Mouse (Mus musculus) urinary bladder, postnatal 36 days (tissue): ENCODE results near the gene BC005537.
"Not testable (repeated sequence)": the region's sequence is repeated elsewhere in the genome, so short reads cannot be mapped to it uniquely, and the experiment has no call there.

Source experiments
- DNase-seq, 2 experiments: peaks; one replicate each; pipeline ENCODE4 v3.0.0; 2022; ENCODE audit warnings: low spot score in 2 of 2, mixed read lengths in 1 of 2

Gene BC005537

DNA sequence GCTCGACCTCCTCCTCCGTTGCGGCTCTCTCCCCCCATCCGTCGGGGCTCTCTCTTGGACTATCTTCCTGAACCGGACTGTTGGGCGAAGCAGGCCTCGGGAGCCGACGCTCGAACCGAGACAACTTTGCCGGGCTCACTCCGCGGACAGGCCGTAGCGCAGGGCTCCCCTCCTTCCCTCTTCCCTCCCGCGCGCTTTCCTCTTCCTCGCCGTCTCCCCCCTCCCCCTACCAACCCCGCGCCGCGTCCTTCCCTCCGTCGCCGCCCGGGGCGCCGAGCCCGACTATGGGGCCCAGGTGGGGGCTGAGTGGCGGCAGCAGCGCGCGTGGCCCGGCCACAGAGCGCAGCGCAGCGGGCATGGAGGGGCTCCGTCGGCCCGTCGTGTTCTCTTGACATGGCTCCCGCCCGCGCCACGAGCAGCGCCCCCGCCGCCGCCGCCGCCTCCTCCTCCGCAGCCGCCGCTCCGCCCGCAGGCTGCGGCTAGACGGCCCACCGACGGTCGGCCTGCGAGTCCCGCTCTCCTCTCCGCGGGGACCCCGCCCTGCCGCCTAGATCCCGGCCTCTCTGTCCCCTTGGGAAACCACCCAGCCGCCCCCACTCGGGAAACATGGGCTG is at the start of gene BC005537:
Gene BC005537, plus strand, starts transcription at position 350 of the 614 bp plus-strand sequence.
- peak in 1 of 2 experiments; percentile 37 for DNase-seq

GRCm38 (mm10) chr13:24756756-24757155 is 44.7 kb upstream of the BC005537 start:
- DNase-seq = no peak

- DNase-seq = no peak
These were observed 43.5 kb upstream of the BC005537 start for GRCm38 (mm10) chr13:24757820-24758564.

DNA sequence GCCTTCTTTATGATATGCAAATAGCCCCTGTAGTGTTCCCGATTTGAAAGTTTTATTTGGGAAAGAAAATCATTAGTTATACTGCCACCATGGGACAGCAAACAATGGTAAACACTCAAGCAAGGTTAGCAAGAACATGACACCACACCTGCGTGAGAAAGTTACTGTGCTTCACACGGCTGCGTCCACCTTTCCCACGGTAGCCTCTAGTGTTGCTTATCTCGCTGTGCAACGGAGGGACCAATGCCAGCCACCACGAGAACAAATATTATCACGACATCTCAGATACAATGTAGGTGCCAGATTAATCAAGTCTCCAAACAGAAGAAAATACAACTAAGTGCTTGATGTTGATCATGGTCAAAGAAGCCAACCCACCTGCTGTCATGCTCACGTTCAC is 42.0 kb upstream of the BC005537 start:
- no peak for DNase-seq

DNA sequence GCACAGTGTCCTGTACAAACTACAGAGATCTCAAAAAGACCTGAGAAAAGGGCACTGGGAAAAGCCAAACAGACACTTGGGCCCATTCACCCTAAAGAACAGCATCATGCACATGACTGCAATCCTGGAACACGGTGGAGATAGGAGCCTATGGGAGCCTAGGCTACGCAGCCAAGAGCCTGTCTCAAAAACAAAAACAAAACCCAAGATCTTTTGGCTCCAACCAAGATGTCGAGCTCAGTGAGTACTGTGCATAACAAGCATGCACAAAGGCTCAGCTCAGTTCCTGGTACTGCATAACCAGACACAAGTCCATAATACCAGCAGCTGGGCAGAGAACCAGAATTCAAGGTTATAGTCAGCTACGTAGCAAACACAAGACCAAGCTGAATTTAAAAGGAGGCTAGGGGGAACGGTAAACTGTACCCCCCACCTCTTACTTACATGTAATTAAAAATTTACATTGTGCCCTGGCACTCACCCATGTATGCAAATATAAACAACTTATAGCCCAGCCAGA is 41.0 kb upstream of the BC005537 start:
- DNase-seq = no peak

DNA sequence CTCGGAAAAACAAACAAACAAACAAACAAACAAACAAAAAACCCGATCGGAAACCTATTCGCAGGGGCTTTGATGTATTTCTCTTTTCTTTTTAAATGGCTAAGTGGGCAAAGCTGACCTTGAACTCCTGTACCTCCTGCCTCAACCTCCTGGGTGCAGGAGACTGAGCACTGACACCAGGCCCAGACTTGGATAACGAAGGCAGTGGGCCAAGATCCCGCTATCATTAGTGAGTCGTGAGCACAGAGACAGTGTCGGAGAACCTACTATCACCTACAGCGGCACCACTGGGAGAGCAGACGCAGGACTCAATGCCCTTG is 40.4 kb upstream of the BC005537 start:
- DNase-seq = no peak

- DNase-seq = peak; percentile 84 to 87
These were observed 39.8 kb upstream of the BC005537 start, which contains the start of gene Gmnn for GRCm38 (mm10) chr13:24761403-24762227. Gmnn (minus strand) TSS chr13:24761923.

GRCm38 (mm10) chr13:24762254-24762653 is 39.2 kb upstream of the BC005537 start:
- DNase-seq = no peak

- DNase-seq = not testable (repeated sequence)
These were observed 33.6 kb upstream of the BC005537 start for GRCm38 (mm10) chr13:24767809-24768208.

DNA sequence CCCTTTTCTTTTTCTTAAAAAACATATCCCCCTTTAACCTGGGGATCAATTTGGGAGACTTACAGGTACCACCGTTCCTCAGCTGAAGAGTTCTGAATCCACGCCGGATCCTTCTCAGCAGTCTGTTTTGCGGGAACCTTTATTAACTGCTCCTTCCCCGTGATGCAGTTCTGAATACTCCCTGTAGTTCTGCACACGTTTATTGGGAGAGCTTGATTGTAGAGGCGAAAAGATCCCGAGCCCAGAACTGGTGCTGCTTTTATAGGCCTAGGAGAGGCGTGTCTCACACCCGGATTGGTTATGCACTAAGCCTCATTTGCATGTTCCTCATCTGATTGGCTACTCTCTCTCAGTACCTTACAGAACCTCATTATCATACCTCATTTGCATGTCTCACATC is 30.0 kb upstream of the BC005537 start:
- DNase-seq = not testable (repeated sequence)

- DNase-seq = peak; percentile 23 to 28
These were observed 25.2 kb upstream of the BC005537 start for GRCm38 (mm10) chr13:24776146-24776844.

- no peak for DNase-seq
These were observed 23.4 kb upstream of the BC005537 start for GRCm38 (mm10) chr13:24778026-24778425.

DNA sequence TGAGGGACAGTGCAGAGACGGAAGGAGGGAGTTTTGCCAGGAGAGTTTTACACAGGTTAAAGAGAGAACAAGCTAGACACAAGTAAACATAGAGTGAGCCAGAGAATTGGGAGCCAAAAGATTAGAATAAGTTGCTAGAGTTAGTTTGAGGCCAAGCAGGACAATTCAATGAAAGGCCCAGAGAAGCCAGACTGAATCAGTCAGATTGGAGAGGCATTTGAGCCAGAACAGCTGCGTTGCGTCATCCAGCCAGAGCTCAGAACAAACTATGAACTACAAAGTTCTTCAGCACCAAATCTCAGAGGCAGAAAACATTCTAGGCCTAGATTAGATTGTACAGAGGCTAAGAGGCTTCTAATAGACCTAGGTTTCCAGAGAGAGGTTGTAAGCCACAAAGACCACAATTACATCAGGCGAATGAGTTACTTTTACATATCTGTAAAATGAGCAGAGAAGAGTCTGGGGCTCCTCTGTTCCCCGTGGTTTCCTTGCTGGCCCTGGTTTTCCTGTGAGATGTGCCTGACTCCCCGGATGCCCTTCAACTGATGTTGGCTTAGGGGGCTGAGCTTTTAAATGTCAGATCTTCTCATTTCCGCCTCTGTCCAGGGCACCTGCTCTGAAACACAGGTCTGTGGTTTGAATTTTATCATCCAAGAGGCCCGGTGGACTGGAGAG is 22.6 kb upstream of the BC005537 start:
- no peak for DNase-seq

DNA sequence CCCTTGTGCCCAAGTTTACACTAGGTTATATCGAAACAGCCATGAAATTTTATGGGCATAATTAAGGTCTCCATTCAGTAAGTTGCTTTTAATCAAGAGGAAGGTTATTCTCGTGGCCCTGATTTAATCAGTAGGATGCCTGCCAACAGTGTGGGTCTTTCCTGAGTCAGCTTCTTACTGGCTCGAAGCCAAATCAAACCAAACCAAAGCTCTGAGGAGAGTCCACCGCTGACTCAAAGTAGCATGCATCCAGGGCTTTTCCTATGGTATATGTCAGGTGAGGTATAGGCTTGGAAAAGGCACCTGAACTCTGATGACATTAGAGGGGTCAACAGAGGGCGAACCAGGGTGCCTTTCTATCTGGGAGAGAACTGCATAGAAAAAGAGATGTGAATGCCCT is 19.5 kb upstream of the BC005537 start:
- DNase-seq = peak; percentile 34 to 43

DNA sequence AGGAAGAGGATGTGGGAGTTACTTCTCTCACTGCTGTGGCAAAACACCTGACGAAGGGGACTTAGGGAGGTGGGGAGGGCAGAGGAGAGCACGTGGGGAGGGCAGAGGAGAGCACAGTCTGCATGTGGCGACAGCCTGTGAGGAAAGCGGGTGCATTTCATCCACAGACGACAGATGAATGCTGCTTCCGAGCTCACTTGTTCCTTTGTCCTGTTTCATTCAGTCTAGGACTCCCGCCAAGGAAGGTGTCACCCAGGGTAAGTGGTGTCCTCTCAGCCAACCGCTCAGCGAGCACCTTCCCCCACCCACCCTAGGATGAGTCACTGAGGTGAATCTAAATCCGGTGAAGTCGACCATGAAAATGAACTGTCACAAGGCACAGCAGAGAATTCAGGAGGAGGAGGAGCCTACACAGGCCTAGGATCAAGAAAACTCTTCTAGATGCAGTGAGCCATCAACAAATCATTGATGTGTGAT is 15.4 kb upstream of the BC005537 start:
- no peak for DNase-seq

GRCm38 (mm10) chr13:24787477-24787876 is 14.0 kb upstream of the BC005537 start:
- no peak for DNase-seq

GRCm38 (mm10) chr13:24791349-24791748 is 10.1 kb upstream of the BC005537 start:
- peak in 1 of 2 experiments; percentile 55 for DNase-seq

DNA sequence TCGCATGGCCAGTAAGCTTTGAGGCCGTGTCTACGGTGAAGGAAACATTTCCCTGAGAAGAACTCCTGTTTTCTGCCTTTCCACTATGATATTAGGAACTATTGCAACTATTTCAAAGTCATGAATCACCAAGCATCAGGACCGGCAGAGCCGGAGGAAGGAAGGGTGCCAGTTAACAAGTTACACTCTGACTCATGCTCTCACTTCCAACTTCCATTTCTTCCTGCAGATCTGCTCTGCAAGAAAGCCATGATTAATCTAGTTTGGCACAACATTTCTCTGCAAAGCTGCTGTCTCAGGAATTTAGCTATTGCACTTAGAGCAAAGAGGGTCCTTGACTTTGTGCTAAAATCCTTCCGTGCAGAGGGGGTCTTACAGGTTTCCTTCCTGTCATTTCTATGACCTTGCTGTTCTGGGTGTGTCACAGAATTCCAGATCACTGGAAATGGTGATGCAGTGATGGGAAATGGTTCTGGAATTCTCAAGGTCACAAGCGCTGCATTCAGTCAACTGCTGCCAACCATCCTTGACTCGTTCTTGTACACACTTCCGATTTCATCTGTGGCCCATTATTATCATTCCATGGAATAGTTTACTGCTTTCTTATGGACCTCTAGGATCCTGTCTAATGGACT is 8.9 kb upstream of the BC005537 start:
- peak in 1 of 2 experiments; percentile 18 for DNase-seq

DNA sequence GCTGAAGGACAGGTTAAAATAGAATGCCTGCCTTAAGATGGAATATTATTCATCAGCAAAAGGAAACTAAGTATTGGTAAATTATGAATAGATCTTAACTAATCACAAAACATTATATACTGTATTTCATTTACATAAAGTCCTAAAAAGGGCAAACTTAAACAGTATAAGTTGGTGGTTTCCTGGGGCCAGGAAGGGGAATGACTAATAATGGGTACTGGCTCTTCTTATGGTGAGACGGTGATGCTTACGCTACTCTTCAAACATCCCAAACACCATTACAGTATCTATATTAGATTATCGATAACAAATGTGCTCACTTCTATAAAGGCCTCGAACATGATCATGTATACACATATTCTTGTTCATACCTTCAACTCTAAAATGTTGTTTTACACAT is 2.8 kb upstream of the BC005537 start:
- DNase-seq = no peak

DNA sequence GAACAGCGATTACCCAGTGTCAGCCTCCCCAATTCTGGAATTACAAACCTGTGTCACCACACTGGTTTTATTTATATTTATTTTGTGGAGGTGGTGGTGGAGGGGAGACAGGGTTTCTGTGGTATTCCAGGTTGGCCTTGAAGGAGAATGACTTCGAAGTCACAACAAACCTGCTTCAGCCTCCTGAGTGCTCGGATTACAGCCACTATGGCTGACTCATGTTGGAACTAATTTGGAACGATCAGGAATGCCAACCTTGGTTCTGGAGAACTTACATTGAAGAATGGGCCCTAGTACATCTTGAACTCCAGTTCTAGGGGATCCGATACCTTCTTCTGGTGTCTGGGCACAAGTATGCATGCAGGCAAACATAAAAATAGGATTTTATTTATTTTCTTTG is 2.1 kb upstream of the BC005537 start:
- no peak for DNase-seq
